Mouse (Mus musculus) Patski (cell line): ENCODE results near the gene Fbrsl1. TPM values are rescaled to one million over a fixed set of nuclear protein-coding genes. Genes with fewer than 3 reads are reported as not detected.

Source experiments
- ATAC-seq: fragments of 100-300 bp; one replicate; pipeline ENCODE4 v1.8.0; 2021
- CTCF ChIA-PET: fragments of 350-600 bp; sonication (Branson Sonifier 250); formaldehyde crosslinking; loops from one replicate; lab custom pipeline; 2022; ENCODE audit warnings: inconsistent platforms; lab: Charles Lee
- POLR2A ChIA-PET: fragments of 350-600 bp; sonication (Branson Sonifier 250); formaldehyde crosslinking; loops from one replicate; lab custom pipeline; 2022; ENCODE audit warnings: antibody characterized with exemption, inconsistent platforms; lab: Charles Lee
- DNase-seq: peaks from one replicate; pipeline ENCODE4 v3.0.0-alpha.2; 2011; ENCODE audit warnings: low read depth, low spot score
- H3K27me3 ChIP-seq: fragments of 371-371 bp; one replicate; pipeline ENCODE4 v1.5.1; 2021
- CTCF ChIP-seq: fragments of 100-300 bp; IDR thresholded peaks from one replicate; pipeline ENCODE4 v1.5.1; 2021
- in situ Hi-C: fragments of 300-500 bp; cut with MboI; formaldehyde crosslinking; loops from 3 replicates; pipeline ENCODE4 v1.11.1; 2018; ENCODE audit warnings: low pct_unique_long_range_greater_than_20kb, mixed read lengths
- polyA plus RNA-seq: library from polyadenylated mRNA; unstranded; gene quantifications from one replicate; pipeline ENCODE4 v1.2.3, GENCODE M21; 2021

Gene Fbrsl1
- polyA plus RNA-seq, 1 experiment from 2014 or later: 33.6 TPM

DNA sequence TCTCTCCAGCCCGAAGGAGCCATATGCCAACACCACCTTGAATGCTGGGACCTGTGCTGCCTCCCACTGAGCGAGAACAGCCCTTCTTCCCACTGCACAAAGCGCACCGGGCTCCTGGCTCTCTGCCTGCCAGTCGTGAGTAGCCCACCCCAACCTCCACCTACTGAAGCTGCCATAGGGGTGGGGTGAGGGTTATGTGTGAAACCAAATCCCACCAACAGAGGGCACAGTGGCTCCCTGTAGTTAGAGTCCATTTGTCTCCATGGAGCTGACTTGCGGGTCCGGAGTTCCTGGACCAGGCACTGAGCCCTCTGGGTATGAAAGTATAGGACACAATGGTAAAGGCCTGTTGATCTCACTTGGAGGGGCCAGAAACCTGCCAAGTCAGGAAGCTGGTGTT, 93.6 kb downstream of the Fbrsl1 start:
- ATAC-seq: peak; percentile 30
- POLR2A ChIA-PET: no interaction called here
- peak; percentile 73 for TF ChIP-seq CTCF
- no peak for DNase-seq
- in situ Hi-C loops: loop anchor here (5.0 kb wide), 1 partner anchor 278 kb away; no protein-coding TSS in a partner anchor
- CTCF ChIA-PET: interaction anchor here (0.8 to 3.9 kb wide), 11 partner anchors 9 to 281 kb away, joined by 3 to 19 read pairs (median 4); no protein-coding TSS in a partner anchor
- no peaks in the 10 kb centered on the region for H3K27me3 ChIP-seq

DNA sequence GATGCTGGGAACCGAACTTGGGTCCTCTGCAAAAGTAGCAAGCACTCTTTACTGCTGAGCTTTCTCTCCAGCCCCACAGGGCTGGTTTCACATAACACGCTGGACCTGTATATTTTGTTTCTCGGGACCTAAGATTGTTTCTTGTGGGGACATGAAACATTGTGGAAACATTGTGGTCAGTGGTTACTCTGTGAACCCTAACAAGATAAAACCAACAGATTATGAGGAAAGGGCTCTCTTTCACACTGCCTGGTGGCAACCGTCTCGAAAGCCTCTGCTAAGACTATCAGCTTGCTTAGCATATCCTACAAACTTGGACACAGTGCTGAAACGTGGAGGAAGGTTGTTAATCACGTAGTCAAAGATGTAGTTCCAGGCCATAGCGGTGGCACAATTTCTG, 101.3 kb downstream of the Fbrsl1 start:
- CTCF ChIA-PET: interaction anchor here (2.3 kb wide), 1 partner anchor 8 kb away, joined by 9 read pairs; no protein-coding TSS in a partner anchor
- DNase-seq: no peak
- in situ Hi-C loops: no loop called here
- POLR2A ChIA-PET: no interaction called here
- TF ChIP-seq CTCF: no peak
- no peak for ATAC-seq
- no peaks in the 10 kb centered on the region for H3K27me3 ChIP-seq

DNA sequence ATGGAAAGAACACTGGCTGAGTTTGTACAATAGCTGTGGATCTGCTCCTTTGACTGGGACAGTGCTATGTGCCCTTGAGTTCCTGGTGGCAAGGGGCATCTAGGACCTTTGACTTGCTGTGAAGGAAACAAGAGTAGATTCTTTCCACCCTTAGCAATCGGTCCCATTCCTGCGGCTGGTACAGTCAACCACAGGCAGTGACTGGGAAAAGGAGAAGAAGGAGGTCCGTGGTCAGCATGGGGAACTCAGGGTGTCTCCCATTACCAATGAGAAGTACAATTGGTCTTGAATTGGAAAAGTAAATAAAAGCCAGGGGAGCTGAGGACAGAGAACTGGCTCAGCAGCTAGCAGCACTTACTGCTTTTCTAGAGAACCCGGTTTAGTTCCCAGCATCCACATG, 102.8 kb downstream of the Fbrsl1 start:
- no peaks in the 10 kb centered on the region for H3K27me3 ChIP-seq
- ChIA-PET POLR2A (no interaction called here), CTCF (interaction anchor here (1.2 to 2.3 kb wide), 2 partner anchors 10 to 293 kb away, joined by 3 to 9 read pairs; no protein-coding TSS in a partner anchor)
- DNase-seq (no peak), ATAC-seq (no peak)
- no peak for TF ChIP-seq CTCF
- in situ Hi-C loops: no loop called here

DNA sequence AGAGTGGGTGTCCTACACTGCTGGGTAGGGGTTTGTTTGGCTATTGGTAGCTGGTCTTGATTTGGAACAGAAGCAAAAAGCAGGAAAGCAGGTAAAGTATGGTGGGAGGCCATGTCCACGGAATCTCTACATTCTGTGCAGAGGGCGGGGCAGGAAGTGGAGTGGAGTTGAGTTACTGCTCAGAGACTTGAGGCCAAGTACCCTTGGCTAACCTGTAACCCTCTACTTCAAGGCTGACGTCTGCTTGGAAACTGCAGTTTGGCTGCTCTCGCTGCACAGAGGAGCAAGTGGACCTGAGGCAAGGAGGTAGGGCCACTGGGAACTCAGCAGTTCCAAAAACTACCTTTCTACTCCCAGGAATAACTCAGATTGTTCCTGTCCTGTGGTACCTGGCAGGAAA, 103.8 kb downstream of the Fbrsl1 start, which contains the start of gene Lrcol1:
TSS of gene Lrcol1 (plus strand) at position 207 of the 400 bp plus-strand sequence.
- DNase-seq (no peak), ATAC-seq (no peak)
- H3K27me3 ChIP-seq: no peaks in the 10 kb centered on the region
- ChIA-PET CTCF (interaction anchor here (1.4 kb wide), 1 partner anchor 22 kb away, joined by 3 read pairs; no protein-coding TSS in a partner anchor), POLR2A (no interaction called here)
- in situ Hi-C loops: no loop called here
- no peak for TF ChIP-seq CTCF

DNA sequence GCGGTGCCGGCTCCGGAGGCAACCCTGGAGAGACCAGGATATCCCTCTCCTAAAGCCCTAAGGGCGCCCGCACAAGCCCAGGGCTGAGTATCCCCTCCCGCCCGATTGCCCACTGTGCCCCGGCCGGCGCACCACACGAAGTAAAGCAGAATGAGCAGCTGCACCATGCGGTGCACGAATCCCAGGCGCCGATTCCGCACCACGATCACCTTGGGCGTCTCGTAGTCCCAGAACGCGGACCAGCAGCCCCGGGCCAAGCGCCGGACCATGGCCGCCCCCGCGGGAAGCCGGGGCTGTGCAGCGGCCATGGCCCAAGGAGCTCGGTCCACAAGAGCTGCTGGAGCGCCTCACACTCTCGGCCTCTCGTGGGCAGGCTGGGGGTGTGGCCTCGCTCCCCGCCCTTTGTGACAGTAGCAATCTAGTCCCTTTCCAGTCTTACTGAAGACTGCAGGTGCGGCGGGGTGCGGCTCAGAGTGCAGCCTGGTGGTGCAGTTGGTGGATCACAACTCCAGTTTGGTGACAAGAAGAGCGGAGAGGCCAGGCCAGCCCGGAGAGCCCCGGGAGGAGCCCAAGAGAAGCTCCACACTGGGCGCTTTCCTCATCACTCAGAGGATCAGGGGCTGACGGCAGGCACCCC, 105.5 kb downstream of the Fbrsl1 start, which contains the start of gene P2rx2:
TSS of gene P2rx2 (minus strand) at position 565 of the 637 bp plus-strand sequence.
- TF ChIP-seq CTCF: no peak
- H3K27me3 ChIP-seq: no peaks in the 10 kb centered on the region
- no peak for ATAC-seq
- ChIA-PET POLR2A (no interaction called here), CTCF (no interaction called here)
- no peak for DNase-seq
- in situ Hi-C loops: no loop called here

DNA sequence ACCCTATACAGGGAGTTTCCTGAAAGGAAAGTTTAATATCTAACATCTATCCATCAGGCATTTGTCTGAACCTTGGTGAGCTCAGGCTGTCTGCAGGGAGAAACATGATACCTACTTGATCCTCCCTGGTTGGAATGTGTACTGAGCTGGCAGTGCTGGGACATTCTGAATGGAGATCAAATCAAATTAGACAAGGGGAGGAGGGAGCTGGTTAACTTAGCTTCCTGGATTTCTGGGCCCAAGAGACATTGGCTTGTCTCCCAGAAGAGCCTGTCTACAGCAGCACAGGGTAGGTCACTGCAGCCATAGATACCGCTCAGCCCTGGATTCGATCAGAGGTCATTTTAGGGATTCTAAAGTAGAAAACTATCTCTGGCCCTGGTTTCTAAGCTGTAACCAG, 109.5 kb downstream of the Fbrsl1 start:
- ChIA-PET POLR2A (no interaction called here), CTCF (interaction anchor here (0.9 to 3.0 kb wide), 4 partner anchors 15 to 124 kb away, joined by 3 to 19 read pairs (median 3); no protein-coding TSS in a partner anchor)
- DNase-seq (no peak), ATAC-seq (peak; percentile 48)
- no peaks in the 10 kb centered on the region for H3K27me3 ChIP-seq
- in situ Hi-C loops: no loop called here
- TF ChIP-seq CTCF: no peak

DNA sequence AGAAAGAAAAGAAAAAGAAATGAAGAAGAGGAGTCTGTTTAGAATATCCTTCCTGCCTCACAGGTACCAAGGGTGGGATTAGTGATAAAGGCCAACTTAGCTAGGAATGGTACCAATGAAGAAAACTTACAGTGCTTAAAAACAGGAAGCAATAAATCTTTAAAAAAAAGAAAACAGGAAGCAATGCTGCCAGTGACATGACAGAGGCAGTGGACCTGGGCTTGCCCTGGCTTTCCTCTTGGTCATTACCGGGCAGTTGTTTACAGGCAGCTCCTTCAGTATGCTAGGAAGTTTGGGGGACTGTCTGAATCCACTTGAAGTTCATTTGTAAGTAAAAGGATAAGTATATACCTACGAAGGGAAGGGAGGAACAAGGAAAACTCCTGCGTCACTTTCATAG, 117.8 kb downstream of the Fbrsl1 start:
- in situ Hi-C loops: no loop called here
- TF ChIP-seq CTCF: no peak
- no peak for ATAC-seq
- no peaks in the 10 kb centered on the region for H3K27me3 ChIP-seq
- ChIA-PET CTCF (no interaction called here), POLR2A (no interaction called here)
- no peak for DNase-seq

DNA sequence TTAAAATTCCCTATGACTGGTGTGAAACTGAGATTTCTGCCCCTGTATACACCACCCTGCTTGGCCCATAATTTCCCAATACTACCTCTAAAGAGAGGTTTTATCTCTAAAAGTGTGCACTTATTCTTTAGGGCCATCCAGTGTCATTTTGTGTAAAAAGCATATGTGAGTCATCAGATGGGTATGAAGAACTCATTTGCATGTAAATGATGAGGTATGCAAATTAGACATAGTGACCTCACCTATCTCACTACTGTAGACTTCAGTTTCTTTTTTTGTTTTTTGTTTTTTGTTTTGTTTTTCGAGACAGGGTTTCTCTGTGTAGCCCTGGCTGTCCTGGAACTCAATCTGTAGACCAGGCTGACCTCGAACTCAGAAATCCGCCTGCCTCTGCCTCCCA, 135.2 kb downstream of the Fbrsl1 start:
- no peak for TF ChIP-seq CTCF
- CTCF ChIA-PET: no interaction called here
- no peaks in the 10 kb centered on the region for H3K27me3 ChIP-seq
- DNase-seq (no peak), ATAC-seq (no peak)
- in situ Hi-C loops: no loop called here
- POLR2A ChIA-PET: interaction anchor here (1.1 kb wide), 1 partner anchor 12 kb away, joined by 3 read pairs; no protein-coding TSS in a partner anchor

Other genes starting within 250 kb of the Fbrsl1 start
- 40.2 TPM for gene Ankle2, start 217.5 kb downstream of the Fbrsl1 start, polyA plus RNA-seq
- 65.6 TPM for gene Pgam5, start 178.6 kb downstream of the Fbrsl1 start, polyA plus RNA-seq
- 8.2 TPM for gene Pxmp2, start 162.3 kb downstream of the Fbrsl1 start, polyA plus RNA-seq
- 20.3 TPM for gene Pole, start 162.2 kb downstream of the Fbrsl1 start, polyA plus RNA-seq
- 0.23 TPM for gene P2rx2, start 105.3 kb downstream of the Fbrsl1 start, polyA plus RNA-seq
- gene Lrcol1, start 103.8 kb downstream of the Fbrsl1 start, polyA plus RNA-seq: not detected
- not detected for gene Galnt9, start 95.9 kb upstream of the Fbrsl1 start, polyA plus RNA-seq
- gene Noc4l, start 204.9 kb upstream of the Fbrsl1 start, polyA plus RNA-seq: 42.0 TPM
- gene Ddx51, start 204.9 kb upstream of the Fbrsl1 start, polyA plus RNA-seq: 29.3 TPM